Mouse (Mus musculus) ES-Bruce4 (cell line): Measurements from ENCODE around the gene Nfib.

ENCODE experiments used
- CTCF ChIP-seq: IDR thresholded peaks from one replicate; pipeline ENCODE4 v1.8.1; 2011; ENCODE audit warnings: low read depth, low read length
- POLR2A ChIP-seq: IDR thresholded peaks from one replicate; pipeline ENCODE4 v1.8.1; 2011; ENCODE audit warnings: low read length; ENCODE audit not compliant: insufficient read depth

DNA sequence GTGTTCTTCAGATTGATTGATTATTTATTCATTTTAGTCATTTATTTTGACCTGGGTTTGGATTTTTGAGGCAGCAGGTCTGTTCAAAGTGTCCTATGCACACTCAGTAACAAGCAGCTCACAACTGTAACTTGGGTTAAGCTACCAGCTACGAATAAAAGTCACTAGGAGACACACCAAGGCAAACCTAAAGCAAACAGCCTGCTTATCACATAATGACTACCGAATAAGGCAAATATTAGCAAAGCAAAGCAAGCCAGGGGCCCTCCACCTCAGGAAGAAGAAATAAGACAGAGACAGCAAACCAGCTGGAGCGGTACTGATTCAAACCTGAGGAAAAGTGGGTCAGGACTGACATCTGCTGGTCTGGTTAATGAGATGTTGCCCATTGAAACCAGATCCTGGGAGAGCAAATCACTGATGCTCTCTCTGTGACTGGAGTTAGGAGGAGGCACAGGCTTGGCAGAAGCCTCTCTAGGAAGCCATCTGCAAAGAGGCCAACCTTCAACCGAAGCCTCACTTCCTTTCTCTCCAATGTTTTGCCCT, 116.1 kb downstream of the Nfib start:
- no peak for TF ChIP-seq CTCF
- TF ChIP-seq POLR2A = no peak
